13 mouse cellular contexts compared by ENCODE assay signal in genomic region chr9:87369059-87369458, GRCm38 (mm10).
"Had no signal": no experiment of that assay in that cellular context is flagged by ENCODE, and none has a peak within 500 bp of the region (broad histone marks: within the 10 kb centered on the region; RNA-seq: fewer than 3 reads in every experiment).

No protein-coding gene starts in this region.

- H3K4me3 ChIP-seq: layer of hippocampus, adult 2 months; limb, embryonic 15.5 days; liver, embryonic 12.5 days; midbrain, embryonic 12.5 days had no signal

- H3K9me3 ChIP-seq: limb, embryonic 15.5 days; liver, embryonic 12.5 days; midbrain, embryonic 12.5 days had no signal

- H3K27me3 ChIP-seq: liver, embryonic 12.5 days had no signal

- H3K27ac ChIP-seq: layer of hippocampus, adult 2 months; limb, embryonic 15.5 days; liver, embryonic 12.5 days; midbrain, embryonic 12.5 days; stomach, postnatal 0 days had no signal

- H3K36me3 ChIP-seq: limb, embryonic 15.5 days; liver, embryonic 12.5 days; midbrain, embryonic 12.5 days had no signal

- DNase-seq: kidney, adult 18-20 months; kidney, postnatal 10 days; kidney, postnatal 4 days; lung, embryonic 14.5 days; lung, postnatal 10 days; lung, postnatal 4 days; thymus, adult 18-20 months; thymus, postnatal 14 days had no signal

- H3K4me1 ChIP-seq: liver, embryonic 12.5 days; midbrain, embryonic 12.5 days had no signal
